Mouse (Mus musculus): ENCODE measurements around the gene Flnb.

DNA sequence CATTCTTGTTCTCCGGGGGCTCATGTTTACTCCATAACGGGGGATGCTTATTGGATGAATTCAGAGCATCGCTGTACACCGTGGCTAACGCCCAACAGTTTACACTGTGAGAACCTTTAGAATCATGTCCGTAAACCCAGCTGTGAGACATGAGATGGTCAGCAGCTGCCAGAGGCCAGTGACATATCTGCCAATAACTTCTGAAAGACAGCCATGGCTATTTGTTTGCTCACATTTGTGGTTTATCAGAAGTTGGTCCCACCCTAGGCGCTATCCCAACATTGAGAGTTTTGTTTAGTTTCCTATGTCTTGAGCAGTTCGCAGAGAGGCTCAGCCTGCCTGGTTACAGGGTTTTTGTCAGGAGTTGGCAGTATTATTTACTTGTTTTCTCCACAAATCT is 3.6 kb downstream of the Flnb start:
- TF ChIP-seq CTCF (IDR thresholded peaks at IDR 0.05; ENCODE audit: low read depth, low read length), result no peak
- no peak for TF ChIP-seq POLR2A (IDR thresholded peaks at IDR 0.05; ENCODE audit: borderline replicate concordance, low read depth, low read length)

Data from bone marrow macrophage, adult 2 months (primary cell).